Mouse (Mus musculus): ENCODE results near the gene B830017H08Rik. TPM values are rescaled to one million over a fixed set of nuclear protein-coding genes. Genes with fewer than 3 reads are reported as not detected.

The B830017H08Rik gene
- total and polyA plus RNA-seq, 3 experiments, result 0.08 TPM; not detected in 2

- Histone ChIP-seq H3K27me3 (replicated peaks) (peaks cover 22% of the 10 kb centered on the region), H3K4me3 (replicated peaks in 1 of 3; ENCODE audit: low read depth in 2 of 3, low read length in 2 of 3, poor library complexity in 1 of 3) (no peak overlapping the region), H3K79me2 (replicated peaks; ENCODE audit: control insufficient read depth, extremely low read depth, insufficient read depth, poor library complexity, severe bottlenecking) (no peaks in the 10 kb centered on the region), H3K9ac (ENCODE audit: insufficient read depth, low read depth) (no peak overlapping the region), H3K9me3 (replicated peaks; ENCODE audit: low read length) (peaks cover 3% of the 10 kb centered on the region), H3K4me1 (ENCODE audit: control insufficient read depth in 1 of 2, insufficient read depth in 2 of 2) (peaks cover 9% of the 10 kb centered on the region in 2 experiments), H3K4me2 (ENCODE audit: insufficient read depth, low read depth, poor library complexity, severe bottlenecking) (no peak overlapping the region), H3K27ac (ENCODE audit: insufficient read depth, low read depth) (no peak overlapping the region), H3K36me3 (replicated peaks in 1 of 2; ENCODE audit: control insufficient read depth in 1 of 2, insufficient read depth in 1 of 2, low read length in 1 of 2) (no peaks in the 10 kb centered on the region)
- in situ Hi-C loops (cut with MboI; ENCODE audit: low pct_ligation_motif_present, low pct_unique_long_range_greater_than_20kb, low sequenced_read_pairs) (no loop called here), dilution Hi-C loops (cut with MboI; ENCODE audit: extremely low pct_ligation_motif_present, extremely low pct_unique_long_range_greater_than_20kb, low sequenced_read_pairs) (no loop called here)
- TF ChIP-seq ZNF384 (IDR thresholded peaks at IDR 0.05; ENCODE audit: low read depth, low read length) (no peak), E2F4 (IDR thresholded peaks at IDR 0.05; ENCODE audit: insufficient replicate concordance, low read depth, low read length) (no peak), ZC3H11A (IDR thresholded peaks at IDR 0.05; ENCODE audit: low read depth, low read length) (no peak), TCF12 (IDR thresholded peaks at IDR 0.05; ENCODE audit: low read depth, low read length) (no peak), NRF1 (IDR thresholded peaks at IDR 0.05; ENCODE audit: low read depth, low read length) (no peak), RCOR1 (conservative IDR thresholded peaks at IDR 0.05; ENCODE audit: low read depth, low read length) (no peak), KAT2A (IDR thresholded peaks at IDR 0.05; ENCODE audit: insufficient replicate concordance, low read length) (no peak), MAZ (IDR thresholded peaks at IDR 0.05; ENCODE audit: low read depth, low read length) (no peak), MAX (IDR thresholded peaks at IDR 0.05; ENCODE audit: low read length) (no peak), SIN3A (IDR thresholded peaks at IDR 0.05; ENCODE audit: low read length) (no peak), HCFC1 (IDR thresholded peaks at IDR 0.05; ENCODE audit: low read depth, low read length) (no peak), SMC3 (IDR thresholded peaks at IDR 0.05; ENCODE audit: low read depth, low read length) (no peak), ETS1 (conservative IDR thresholded peaks at IDR 0.05; ENCODE audit: low read depth, low read length) (no peak)
- DNase-seq (ENCODE audit: extremely low read depth), result no peak
Observed at GRCm38 (mm10) chr16:17792728-17793127, 40.2 kb upstream of the B830017H08Rik start.

GRCm38 (mm10) chr16:17794047-17794446, 38.9 kb upstream of the B830017H08Rik start:
- Histone ChIP-seq H3K4me2 (ENCODE audit: insufficient read depth, low read depth, poor library complexity, severe bottlenecking) (no peak overlapping the region), H3K9me3 (replicated peaks; ENCODE audit: low read length) (peaks cover 8% of the 10 kb centered on the region), H3K4me3 (replicated peaks in 1 of 3; ENCODE audit: low read depth in 2 of 3, low read length in 2 of 3, poor library complexity in 1 of 3) (no peak overlapping the region), H3K79me2 (replicated peaks; ENCODE audit: control insufficient read depth, extremely low read depth, insufficient read depth, poor library complexity, severe bottlenecking) (no peaks in the 10 kb centered on the region), H3K4me1 (ENCODE audit: control insufficient read depth in 1 of 2, insufficient read depth in 2 of 2) (peaks cover 9% of the 10 kb centered on the region in 2 experiments), H3K27ac (ENCODE audit: insufficient read depth, low read depth) (no peak overlapping the region), H3K27me3 (replicated peaks) (peaks cover 30% of the 10 kb centered on the region), H3K36me3 (replicated peaks in 1 of 2; ENCODE audit: control insufficient read depth in 1 of 2, insufficient read depth in 1 of 2, low read length in 1 of 2) (no peaks in the 10 kb centered on the region), H3K9ac (ENCODE audit: insufficient read depth, low read depth) (no peak overlapping the region)
- in situ Hi-C loops (cut with MboI; ENCODE audit: low pct_ligation_motif_present, low pct_unique_long_range_greater_than_20kb, low sequenced_read_pairs) (no loop called here), dilution Hi-C loops (cut with MboI; ENCODE audit: extremely low pct_ligation_motif_present, extremely low pct_unique_long_range_greater_than_20kb, low sequenced_read_pairs) (no loop called here)
- DNase-seq (ENCODE audit: extremely low read depth), result no peak
- TF ChIP-seq E2F4 (IDR thresholded peaks at IDR 0.05; ENCODE audit: insufficient replicate concordance, low read depth, low read length) (no peak), MYC (IDR thresholded peaks at IDR 0.05; ENCODE audit: low read depth, low read length) (no peak), TCF12 (IDR thresholded peaks at IDR 0.05; ENCODE audit: low read depth, low read length) (no peak), TBP (conservative IDR thresholded peaks at IDR 0.05; ENCODE audit: low read depth, low read length) (no peak), ETS1 (conservative IDR thresholded peaks at IDR 0.05; ENCODE audit: low read depth, low read length) (no peak), POLR2AphosphoS2 (IDR thresholded peaks at IDR 0.05; ENCODE audit: low read depth, low read length) (no peak), JUN (IDR thresholded peaks at IDR 0.05; ENCODE audit: insufficient read depth, low read depth, low read length) (no peak), MAX (IDR thresholded peaks at IDR 0.05; ENCODE audit: low read length) (no peak)
